Mouse (Mus musculus) urinary bladder, postnatal 25 days (tissue): ENCODE measurements around the gene Tmem94.
"Not testable (repeated sequence)": the region's sequence is repeated elsewhere in the genome, so short reads cannot be mapped to it uniquely, and the experiment has no call there.

Experiments used
- DNase-seq: peaks from one replicate; pipeline ENCODE4 v3.0.0; 2022; ENCODE audit warnings: low spot score

Gene Tmem94

DNA sequence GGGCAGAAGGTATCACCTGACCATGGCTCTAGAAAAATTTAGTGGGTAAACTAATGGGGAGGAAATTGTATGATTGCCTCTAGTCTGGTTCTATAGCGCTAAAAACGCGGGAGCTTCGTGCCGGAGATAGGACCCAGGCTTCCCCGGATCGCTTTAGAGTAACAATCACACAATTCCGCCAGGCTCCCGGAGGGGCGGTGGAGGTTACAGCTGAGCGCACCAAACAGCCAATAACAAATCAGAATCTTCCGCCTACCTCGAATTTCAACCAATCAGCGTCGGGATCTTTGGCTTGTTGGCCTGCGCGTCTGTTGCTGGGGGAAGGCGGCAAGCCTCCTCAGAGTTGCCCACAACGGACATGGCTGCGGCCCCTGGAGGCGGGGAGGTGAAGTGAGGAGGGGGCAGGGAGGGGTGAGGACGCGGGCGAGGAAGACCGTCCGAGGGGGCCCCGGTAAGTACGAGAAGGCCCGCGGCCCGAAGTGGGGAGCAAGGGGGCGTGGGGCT, at the start of gene Tmem94:
Gene Tmem94, plus strand, starts transcription at position 331 of the 504 bp plus-strand sequence.
- DNase-seq, result peak; percentile 95

DNA sequence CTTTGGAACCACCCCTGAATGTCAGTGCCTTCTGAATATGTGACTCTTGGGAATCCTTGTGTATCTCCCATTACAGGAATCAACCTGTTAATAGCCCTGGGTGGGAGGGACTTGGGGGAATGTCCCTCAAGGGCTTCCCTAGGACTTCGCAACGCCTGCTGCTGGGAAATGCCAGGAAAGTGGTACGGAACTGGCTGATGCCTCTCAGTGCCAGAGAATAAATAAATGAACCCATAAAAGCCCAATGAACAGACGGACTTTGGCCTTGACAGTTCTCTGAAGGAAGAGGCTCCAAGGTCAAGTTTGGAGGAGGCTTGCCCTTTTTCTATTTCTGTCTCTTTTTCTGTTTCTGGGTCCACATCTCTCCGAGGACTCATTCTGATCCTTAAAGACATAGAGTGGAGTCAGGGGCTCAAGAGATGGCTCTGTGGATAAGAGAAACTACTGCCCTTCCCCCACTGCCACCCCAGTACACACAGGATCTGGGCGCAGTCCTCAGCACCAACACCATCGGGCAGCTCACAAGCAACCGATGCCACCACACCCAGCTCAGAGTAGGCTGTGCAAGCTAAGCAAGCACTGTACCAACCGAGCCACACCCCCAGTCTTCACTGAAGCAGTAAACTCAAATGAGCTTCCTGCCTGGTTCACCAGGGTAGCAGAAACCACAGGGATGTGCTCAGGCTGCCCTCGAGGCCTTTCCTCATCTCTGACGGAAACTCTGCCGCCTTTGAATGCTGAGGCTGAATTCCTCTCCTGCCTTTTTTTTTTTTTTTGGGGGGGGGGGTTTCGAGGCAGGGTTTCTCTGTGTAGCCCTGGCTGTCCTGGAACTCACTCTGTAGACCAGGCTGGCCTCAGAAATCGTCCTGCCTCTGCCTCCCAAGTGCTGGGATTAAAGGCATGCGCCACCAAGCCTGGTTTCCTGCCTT, 48.6 kb upstream of the Tmem94 start:
- DNase-seq, result no peak

DNA sequence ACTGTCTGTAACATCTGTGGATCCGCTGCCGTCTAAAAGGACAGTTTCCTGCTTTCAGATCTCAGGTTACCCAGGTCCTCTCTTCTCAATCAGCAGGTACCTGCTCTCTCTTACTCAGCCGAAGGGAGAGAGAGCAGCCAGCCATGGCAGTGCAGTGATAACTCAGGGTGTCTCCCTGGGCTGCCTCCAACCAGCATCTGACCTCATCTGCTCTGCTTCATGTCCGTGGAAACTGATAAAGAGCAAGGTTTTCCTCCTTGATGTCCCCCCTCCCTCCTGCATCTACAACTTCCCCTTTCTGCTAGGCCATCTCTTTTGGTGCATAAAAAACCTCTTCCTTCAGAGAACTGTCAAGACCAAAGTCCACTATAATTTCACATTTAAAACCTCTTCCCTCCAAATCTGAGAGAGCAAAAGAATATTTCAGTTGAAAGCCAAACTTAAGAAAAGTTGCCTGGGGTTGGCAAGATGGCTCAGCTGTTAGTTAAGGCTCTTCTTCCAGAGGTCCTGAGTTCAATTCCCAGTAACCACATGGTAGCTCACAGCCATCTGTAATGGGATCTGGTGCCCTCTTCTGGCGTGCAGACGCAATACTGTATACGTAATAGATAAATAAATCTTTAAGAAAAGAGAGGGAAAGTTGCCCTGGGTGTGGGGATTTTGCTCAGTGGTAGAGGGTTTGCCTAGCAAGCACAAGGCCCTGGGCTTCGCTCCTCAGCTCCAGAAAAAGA, 47.4 kb upstream of the Tmem94 start:
- no peak for DNase-seq

DNA sequence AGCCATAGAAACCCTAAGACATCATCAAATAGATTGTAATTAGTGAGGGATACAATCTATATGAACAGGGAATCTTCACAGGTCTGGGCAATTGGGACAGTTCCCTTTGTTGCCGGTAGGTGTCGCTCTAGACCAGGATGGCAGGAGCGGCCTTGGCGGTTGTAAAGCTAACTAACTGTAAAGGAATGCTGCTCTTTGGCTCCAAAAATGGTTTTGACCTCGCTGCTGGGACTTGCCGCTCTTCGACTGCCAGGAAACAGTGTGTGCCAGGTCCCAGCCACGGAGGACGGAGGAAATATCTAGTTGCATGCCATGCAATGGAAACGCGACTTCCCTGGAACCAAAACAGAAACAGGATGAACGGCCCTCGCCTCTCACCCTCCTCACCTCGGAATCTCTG, 42.6 kb upstream of the Tmem94 start:
- DNase-seq, result peak; percentile 86

DNA sequence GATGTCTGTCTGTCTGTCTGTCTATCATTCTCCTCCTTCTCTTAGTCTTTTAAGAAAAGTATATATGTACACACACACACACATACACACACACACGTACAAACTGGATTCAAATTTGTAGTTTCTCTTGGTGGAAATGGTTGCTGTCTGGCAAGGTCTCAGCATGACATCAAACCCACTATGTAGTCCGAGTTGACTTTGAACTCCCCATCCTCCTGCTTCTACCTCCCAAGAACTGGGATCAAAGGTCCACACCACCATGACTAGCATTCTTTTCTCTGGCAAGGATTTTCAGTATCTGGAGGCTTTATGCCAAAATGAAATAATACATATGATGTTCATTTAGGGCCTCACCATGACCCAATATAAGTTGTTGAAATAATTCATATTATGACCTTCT, 42.0 kb upstream of the Tmem94 start:
- no peak for DNase-seq

DNA sequence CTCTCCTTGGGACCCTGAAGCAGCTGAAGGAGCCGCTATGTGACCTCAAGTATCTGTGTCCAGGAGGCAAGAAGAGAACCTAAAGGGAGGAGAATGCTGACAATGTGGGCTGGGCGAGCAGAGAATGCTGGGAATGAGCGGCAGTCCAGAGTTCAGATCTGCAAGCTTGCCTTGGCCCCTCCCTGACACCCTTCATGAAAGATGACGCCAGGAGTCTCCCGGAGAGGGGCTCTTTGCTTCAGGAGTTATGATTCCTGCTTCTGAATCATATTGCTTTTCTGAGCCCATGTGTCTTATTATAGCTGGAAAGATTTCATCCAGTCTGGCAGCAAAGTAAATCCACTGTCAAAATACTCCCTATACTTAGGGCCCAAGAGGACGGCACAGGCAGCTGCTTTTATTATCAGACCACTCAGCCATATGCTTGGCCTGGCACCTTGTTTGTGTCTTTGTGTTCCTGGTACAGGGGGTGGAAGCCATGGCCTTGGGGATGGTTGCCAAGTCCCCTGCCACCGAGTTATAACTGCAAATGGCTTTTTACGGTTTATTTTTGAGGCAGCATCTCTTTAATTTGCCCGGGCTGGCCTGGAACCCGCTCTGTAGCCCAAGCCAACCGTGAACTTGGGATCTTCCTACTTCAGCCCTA, 31.1 kb upstream of the Tmem94 start:
- DNase-seq, result no peak

DNA sequence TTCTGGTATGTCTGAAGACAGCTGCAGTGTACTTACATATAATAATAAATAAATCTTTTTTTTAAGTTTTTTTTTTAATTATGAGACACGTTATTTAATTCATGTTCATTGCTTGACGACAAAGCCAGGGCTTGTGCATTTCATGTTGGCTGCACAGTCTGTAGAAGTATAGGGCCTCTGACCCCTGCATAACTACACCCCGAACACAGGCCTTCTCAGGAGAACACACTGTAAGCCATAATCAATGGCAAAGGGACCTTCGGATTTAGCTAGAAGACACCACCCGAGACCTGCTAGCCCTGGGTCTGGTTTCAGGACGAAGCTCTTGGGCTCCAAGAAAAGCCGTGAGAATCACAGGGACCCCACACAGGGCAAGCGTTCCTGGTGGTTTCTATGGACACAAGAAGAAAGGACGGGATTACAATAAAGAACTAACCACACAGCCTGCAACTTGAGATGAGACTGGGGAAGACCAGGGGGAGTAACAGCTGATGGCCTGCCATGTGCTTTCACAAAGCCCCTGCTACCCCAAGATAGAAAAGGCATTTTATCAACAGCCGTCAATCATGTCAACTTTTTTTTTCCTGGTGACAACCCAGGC, 27.5 kb upstream of the Tmem94 start:
- no peak for DNase-seq

DNA sequence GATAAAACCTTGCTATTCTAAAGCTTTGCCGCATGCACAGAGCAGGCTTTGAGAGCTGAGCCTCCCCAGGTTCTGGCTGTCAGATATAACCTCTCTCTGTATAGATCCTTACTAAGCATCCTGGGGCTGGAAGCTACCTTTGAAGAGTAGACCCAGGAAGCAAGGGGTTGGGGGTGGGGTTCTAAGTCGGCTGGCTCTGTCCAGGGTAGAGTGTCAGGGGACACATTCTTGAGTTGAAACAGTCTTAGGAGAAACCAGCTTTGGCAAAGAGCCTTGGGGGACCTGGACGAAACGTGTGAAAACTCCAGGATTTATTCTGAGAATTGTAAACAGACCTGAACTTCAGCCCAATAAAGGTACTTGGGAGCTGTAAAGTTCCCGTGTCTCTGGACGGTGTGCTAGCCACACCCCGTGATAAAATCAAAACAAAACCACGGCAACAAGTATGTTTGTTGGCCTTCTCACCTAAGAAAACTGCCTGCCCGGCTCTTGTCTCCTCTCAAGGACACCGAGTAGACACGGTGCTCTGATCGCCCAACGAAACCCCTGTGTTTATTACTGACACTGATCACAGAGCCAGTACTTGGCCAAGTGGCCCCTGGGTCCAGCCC, 26.9 kb upstream of the Tmem94 start:
- no peak for DNase-seq

DNA sequence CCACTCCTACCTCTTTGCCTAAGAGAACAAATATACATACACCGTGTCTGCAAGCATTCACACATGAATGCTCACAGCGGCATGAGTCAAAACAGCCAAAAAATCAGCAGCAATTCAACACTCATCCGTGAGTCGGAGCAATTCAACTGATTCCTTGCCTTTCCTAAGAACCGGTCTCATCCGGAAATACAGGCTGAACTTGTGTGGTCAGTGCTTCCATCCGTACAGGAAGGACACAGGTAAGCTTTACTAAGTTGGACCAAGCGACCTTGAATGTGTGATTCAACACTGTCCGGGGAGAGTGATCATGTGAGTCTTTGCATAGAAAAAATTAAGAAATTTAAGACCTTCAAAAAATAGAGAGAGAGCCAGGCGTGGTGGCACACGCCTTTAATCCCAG, 24.2 kb upstream of the Tmem94 start:
- DNase-seq, result peak; percentile 55

DNA sequence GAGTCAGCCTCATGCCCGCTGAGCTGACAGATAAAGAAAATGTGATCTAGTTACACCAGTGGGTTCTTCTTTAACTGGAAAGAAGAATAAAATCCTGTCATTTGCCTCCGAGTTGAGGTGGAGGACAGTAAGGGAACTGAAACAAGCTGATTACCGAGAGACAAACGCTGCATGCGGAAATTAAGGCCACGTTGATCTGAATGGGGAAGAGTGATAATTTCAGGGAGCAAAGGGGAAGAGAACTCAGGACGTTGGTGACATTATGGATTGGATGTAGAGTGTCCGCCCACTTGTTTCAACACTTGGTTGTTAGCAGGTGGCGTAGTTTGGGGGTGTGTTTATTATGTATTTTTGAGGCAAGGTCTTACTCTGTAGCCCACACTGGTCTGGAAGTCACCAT, 22.3 kb upstream of the Tmem94 start:
- DNase-seq, result no peak

DNA sequence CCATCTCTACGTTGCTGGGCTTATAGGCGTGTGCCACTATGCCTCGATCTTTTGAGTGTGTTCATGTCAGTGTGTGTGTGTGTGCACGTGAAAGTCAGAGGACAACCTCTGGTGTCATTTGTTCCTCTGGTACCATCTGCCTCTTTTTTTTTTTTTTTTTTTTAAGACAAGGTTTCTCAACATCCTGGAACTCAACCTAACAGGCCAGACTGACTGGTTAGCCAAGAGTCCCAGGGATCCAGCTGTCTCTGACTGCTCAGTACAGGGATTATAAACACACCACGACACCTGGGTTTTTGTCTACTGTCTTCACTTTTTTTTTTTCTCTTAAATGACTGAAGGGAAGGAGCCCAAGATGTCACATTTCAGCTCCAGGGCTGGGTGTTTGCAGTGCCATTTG, 20.8 kb upstream of the Tmem94 start:
- DNase-seq, result no peak

DNA sequence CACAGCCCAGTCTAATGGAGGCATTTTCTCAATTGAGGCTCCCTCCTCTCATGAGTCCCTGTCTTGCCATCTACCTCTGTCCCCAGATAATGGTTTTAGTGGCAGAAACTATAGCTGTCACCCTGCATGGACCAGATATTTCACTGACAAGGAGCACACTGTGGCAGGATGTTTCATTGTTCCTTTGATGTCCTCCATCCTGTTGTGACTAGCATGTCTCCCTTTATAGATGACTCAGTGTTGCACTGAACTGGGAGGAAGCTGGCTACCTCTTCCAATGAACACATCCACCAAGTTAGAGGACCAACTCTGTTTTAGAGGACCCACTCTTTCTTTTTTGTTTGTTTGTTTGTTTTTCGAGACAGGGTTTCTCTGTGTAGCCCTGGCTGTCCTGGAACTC, 19.1 kb upstream of the Tmem94 start:
- DNase-seq, result no peak

DNA sequence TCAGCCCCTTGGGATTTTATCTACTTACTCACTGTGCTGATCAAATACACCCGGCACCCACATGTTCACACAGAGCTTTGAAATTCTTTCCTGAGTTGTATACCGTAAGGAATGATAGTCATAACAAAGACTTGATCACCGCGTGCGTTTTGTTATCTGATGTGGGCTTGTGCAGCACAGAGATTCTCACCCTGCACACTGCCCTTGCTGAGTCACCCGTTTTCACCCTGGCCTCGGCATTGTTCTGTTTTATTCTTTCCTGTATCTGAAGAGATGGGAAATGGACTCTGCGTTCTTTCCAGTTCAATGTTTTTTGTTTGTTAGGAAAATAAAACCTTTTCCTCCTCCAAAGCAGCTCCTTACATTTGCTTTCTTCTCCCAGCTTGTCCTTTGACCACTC, 18.5 kb upstream of the Tmem94 start:
- DNase-seq, result no peak

DNA sequence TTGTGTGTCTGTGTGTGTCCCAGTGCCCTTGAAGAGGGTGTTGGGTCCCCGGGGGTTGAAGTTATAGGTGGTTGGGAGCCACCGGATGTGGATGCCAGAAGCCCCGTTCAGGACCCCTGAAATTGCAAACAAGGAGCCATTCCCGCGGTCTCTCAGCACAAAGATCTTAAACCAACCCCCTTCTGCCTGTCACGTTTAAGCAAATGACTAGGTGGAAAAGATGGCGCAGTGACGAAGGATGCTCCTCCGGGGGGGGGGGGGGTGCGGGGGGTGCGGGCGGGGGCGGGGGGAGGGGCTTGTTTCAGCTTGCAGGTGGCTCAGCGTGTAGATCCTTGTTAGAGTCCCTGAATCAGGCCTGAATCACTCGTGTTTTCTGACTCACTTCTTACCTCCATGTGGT, 17.9 kb upstream of the Tmem94 start:
- DNase-seq, result no peak

DNA sequence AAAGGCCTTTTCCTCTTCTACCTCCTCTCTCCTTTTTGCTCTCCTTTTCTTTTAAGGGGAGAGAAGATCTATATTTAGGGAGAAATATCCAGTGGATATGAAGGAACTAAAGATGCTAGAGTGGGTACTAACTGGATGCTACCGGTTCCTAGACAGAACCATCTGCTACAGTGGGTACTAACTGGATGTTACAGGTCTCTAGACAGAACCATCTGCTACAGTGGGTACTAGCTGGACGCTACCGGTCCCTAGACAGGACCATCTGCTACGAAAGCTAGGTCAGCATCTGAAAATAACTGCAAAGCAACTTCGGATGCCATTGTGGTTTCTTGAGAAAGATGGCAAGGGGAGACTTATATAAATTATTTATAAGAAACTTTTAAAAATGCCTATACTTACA, 15.4 kb upstream of the Tmem94 start:
- DNase-seq, result no peak

DNA sequence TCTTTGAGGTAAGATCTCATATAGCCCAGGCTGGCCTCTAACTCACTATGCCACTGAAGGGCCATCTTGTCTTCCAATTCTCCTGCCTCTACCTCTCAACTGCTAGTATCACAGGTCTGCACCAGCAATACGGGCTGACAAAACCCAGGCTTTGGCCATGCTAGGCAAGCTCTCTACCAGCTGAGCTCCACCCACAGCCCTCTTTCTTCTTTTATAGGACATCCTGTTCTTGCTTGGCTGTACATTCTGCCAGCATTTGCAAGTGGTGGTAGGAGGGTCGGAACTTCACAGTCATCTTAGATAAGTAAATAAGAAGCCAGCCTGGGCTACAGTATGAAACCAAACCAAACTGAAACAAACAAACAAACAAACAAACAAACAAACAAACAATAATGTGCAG, 13.5 kb upstream of the Tmem94 start:
- DNase-seq, result no peak

DNA sequence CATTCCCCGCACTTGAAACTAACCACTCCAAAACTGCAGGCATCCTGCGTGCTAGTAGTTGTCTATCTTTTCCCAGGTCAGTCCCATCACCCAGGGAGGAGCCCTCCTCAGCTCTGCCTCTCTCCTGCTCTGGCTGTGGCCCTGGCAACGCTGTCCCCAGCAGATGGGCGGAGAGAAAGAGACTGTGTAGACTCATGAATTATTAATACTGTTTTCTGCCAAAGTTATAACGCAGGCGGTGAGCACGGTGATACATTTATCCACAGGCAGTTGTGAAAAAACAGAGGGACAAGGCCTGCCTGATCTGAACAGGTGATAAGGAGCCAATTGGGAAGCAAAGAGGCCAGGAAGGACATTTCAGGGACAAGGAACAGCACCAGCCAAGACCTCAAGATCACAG, 12.6 kb upstream of the Tmem94 start:
- no peak for DNase-seq

DNA sequence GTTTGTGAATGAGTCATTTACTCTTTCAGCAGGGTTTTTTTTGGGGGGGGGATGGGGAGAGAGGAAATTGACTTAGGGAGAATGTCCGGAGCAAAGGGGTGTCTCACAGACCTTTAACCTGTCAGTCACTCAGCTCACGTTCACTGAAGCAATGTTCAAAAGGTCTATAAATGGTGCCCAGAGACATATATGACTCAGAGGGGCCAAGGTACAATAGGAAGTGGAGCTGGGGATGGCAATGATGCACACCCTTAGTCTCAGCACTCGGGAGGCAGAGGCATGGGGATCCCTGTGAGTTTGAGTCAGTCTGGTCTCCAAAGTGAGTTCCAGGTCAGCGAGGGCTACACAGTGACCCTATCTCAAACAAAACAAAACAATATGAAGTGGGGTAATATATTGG, 11.7 kb upstream of the Tmem94 start:
- DNase-seq, result no peak

DNA sequence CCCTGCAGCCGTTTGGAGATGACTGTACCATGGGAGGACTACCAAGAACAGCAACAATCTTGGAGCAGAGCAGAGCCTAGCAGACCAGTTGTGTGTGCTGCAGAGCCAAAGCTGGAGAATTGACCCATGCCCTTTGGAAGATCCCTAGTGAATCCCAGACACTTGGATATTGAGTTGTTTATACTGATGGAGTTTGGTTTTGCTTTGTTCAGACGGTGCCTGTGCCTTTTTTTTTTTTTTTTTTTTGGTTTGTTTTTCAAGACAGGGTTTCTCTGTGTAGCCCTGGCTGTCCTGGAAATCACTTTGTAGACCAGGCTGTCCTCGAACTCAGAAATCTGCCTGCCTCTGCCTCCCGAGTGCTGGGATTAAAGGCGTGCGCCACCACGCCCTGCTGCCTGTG, 3.1 kb upstream of the Tmem94 start:
- DNase-seq, result not testable (repeated sequence)

DNA sequence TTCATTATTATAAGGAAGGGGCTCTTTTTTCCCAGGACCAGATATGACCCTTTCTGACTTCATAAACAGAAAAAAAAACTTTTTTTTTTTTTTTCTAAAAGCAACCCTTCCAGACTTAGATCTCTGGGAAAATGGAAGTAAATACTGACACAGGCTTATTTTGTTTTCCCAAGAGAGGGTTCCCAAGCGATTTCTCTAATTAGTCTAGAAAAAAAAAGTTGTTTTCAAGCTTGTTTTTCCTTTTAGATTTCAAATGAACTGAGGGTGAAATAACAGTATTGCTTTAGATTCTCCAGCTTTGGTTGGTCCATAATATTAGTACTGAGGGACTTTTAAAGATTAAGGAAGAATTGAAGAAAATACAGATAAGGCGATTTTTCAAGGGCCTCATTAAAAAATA, 535 bp upstream of the Tmem94 start:
- DNase-seq, result no peak

DNA sequence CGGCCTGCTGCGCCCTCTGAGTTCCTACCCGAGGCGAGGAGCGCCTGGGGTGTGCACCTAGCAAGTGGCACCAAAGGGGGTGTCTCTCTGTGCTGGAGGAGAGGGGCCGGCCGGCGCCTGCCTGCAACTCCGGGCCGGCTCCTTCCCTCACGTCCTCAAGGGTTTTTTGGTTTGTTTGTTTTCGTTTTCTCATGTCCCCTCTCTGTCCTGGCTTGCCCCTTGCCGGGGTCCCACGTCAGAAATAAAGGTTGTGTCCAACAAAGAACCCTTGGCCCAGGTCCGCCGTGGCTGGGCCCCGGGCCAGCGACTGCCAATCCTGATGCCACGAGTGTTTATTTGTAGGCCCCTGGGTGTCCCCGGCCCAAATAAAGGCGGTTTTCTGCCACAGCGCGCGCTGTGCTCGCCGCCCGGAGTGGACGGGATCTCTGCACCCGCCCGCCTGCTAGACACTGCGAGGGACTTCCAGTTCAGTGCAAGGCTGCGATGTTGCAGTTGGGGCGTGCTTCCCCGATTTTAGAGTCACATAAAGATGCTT, 441 bp downstream of the Tmem94 start:
- DNase-seq, result peak; percentile 35
